Mouse (Mus musculus) cerebellum, adult 2 months (tissue): ENCODE results near the gene Olfr1123.

Source experiments
- CTCF ChIP-seq: fragments of 200-500 bp; IDR thresholded peaks from 2 replicates; pipeline ENCODE4 v1.5.1; 2011; ENCODE audit warnings: low read depth, mild to moderate bottlenecking, control low read depth, low read length, moderate library complexity, borderline replicate concordance; ENCODE audit not compliant: insufficient read depth
- POLR2A ChIP-seq: fragments of 200-500 bp; IDR thresholded peaks from 2 replicates; pipeline ENCODE4 v1.6.1; 2011; ENCODE audit warnings: low read length, control low read depth, borderline replicate concordance; ENCODE audit not compliant: insufficient read depth

DNA sequence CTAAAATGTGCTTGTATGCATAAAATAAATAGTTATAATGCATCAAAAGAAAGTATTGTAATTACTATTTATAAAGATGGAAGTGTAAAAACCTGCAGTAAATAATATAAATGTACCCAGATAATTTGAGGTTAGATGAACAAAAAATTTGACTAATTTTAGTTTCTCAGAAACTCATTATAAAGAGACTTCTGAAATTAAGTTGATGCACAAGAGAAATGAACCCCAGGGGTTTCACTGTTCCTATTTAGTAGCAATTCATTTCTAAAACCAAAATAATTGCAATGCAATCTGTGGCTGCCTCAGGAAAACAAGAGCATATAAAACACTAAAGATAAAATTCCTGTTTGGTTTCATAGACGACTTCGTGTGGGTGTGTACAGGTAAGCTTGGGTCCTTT, 30.9 kb upstream of the Olfr1123 start, which contains the start of gene Olfr1122:
- TF ChIP-seq CTCF: no peak
- no peak for TF ChIP-seq POLR2A
